Mouse (Mus musculus): Measurements from ENCODE around the gene Usf2.
"Not testable (repeated sequence)": the region's sequence is repeated elsewhere in the genome, so short reads cannot be mapped to it uniquely, and the experiment has no call there.

Usf2 gene

DNA sequence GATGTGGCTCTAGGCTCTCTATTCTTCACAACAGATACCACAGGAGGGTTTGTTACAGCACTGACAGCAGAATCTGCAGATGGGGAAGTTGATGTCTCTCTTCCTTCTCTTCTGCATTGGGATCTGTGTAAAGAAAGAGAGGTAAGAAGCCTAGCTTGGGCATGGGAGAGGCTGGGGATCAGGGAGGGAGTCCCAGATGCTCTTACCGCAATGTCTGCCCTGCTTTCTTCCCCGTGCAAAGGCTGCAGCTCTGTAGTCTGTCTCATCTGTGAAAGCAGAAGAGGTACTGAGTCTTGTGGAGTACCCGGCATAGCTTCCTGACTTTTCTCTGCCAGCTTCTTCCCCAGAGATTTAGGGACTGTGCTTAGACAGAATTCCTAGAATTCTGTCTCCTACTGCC is 34.1 kb downstream of the Usf2 start:
- not testable (repeated sequence) for ATAC-seq (ENCODE audit: insufficient number of reproducible peaks, low FRiP score, low TSS enrichment)

DNA sequence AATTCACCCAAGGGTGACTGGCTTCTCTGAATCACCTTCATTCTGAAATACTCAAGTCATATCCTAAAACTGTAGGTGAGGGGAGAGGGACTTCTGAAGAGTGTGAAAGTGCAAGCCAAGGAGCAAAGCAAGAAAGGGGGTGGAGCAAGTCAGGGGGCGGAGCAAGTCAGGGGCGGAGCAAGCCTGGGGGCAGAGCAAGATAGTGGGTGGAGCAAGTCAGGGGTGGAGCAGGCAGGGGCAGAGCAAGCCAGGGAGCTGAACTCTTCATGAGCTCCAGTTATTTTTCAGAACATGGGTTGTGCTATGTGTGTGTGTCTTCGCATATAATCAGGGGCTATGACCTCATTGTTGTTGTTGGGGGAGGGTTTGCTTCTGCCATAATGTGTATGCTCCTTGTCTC is 36.4 kb downstream of the Usf2 start:
- no peak for ATAC-seq (ENCODE audit: insufficient number of reproducible peaks, low FRiP score, low TSS enrichment)

DNA sequence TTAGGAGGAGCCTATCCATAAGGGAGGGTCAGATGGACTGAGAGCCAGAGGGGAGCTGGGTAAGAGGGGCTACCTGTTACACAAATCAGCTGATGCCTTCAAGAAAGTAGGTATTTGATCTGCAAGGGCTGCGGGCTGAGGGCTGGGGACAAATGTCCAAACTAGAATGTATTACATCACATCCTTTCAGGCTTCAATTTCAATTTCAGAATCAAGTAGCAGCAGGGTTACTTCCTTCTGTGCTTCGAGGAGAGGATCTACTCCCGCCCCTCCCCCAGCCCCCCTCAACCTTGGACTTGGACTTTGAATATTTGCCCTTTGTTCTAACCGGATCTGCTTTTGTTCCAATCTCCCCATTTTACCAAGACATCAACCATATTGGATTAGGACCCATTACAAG is 39.4 kb downstream of the Usf2 start:
- no peak for ATAC-seq (ENCODE audit: insufficient number of reproducible peaks, low FRiP score, low TSS enrichment)

DNA sequence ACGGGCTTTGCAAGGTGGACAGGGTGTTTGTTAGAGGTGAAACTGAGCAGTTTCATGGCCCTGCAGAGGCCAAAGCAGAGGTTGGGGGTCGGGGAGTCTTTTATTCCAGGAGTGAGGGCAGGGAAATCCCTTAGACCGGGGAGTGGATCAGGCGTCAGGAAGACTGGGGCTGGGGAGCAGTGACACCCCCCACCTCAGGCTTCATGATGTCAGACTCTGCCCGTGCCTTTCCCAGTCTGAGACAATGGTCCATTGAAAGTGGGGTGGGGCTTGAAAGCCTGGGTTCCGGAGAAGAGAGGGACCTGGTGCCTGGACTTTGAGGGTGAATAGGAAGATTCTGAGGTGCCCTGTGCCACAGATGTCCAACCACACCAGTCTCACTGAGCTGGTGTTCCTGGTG is 39.9 kb downstream of the Usf2 start:
- no peak for ATAC-seq (ENCODE audit: insufficient number of reproducible peaks, low FRiP score, low TSS enrichment)

DNA sequence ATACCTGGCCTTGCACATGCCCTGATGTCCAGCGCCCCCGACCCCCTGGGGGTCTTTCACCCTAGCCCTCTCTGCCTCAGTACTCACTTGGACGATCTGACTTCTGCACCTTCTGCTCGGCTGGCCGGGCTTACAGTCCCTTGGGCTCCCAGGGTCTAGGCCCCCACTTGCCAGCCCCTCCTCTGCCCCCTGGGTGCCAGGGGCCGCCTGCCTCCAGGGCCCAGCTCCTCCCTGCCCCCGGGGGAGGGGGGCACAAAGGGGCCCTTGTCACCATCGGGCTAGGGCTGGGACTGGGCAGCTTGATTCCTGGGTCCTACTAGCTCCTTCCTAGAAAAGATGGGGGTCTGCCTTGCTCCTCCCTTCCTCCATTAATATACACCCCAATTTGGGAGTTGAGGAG is 41.9 kb downstream of the Usf2 start, which contains the start of gene Mag:
Gene Mag (minus strand): TSS at position 142 of the 400 bp plus-strand sequence.
- no peak for ATAC-seq (ENCODE audit: insufficient number of reproducible peaks, low FRiP score, low TSS enrichment)

GRCm38 (mm10) chr7:30909773-30910172 is 46.8 kb downstream of the Usf2 start:
- no peak for ATAC-seq (ENCODE audit: insufficient number of reproducible peaks, low FRiP score, low TSS enrichment)

- no peak for ATAC-seq (ENCODE audit: insufficient number of reproducible peaks, low FRiP score, low TSS enrichment)
These were observed 47.6 kb downstream of the Usf2 start for GRCm38 (mm10) chr7:30908992-30909431.

- no peak for ATAC-seq (ENCODE audit: insufficient number of reproducible peaks, low FRiP score, low TSS enrichment)
These were observed 48.2 kb downstream of the Usf2 start for GRCm38 (mm10) chr7:30908277-30908991.

- no peak for ATAC-seq (ENCODE audit: insufficient number of reproducible peaks, low FRiP score, low TSS enrichment)
These were observed 52.6 kb downstream of the Usf2 start for GRCm38 (mm10) chr7:30904042-30904441.
